Mouse (Mus musculus): ENCODE data around the gene Slc1a7. TPM values are rescaled to one million over a fixed set of nuclear protein-coding genes. Genes with fewer than 3 reads are reported as not detected.

Slc1a7 gene
- polyA plus RNA-seq, 1 experiment, result 0.22 TPM

GRCm38 (mm10) chr4:108037027-108037426 is 68.9 kb downstream of the Slc1a7 start:
- TF ChIP-seq TCF12 (IDR thresholded peaks at IDR 0.05; ENCODE audit: insufficient read depth, poor library complexity, severe bottlenecking) (no peak), USF1 (IDR thresholded peaks at IDR 0.05; ENCODE audit: low read depth) (no peak), MAX (IDR thresholded peaks at IDR 0.05; ENCODE audit: low read depth) (no peak), E2F4 (IDR thresholded peaks at IDR 0.05; ENCODE audit: insufficient read depth) (no peak), MYOD1 (IDR thresholded peaks at IDR 0.05; ENCODE audit: control insufficient read depth in 1 of 3, insufficient read length in 2 of 3, low read depth in 2 of 3) (no peak), POLR2AphosphoS2 (IDR thresholded peaks at IDR 0.05; ENCODE audit: insufficient read length, low read depth) (no peak), REST (IDR thresholded peaks at IDR 0.05; ENCODE audit: insufficient read depth, insufficient read length) (no peak), POLR2A (IDR thresholded peaks at IDR 0.05; ENCODE audit: insufficient read length, low read depth) (no peak), CEBPB (IDR thresholded peaks at IDR 0.05; ENCODE audit: insufficient read depth, poor library complexity, severe bottlenecking) (no peak), SRF (IDR thresholded peaks at IDR 0.05; ENCODE audit: control insufficient read depth, insufficient read length, low read depth) (no peak), MYOG (IDR thresholded peaks at IDR 0.05; ENCODE audit: control insufficient read depth in 1 of 3, insufficient read depth in 1 of 3, insufficient read length in 2 of 3, low read depth in 2 of 3) (no peak), TCF3 (IDR thresholded peaks at IDR 0.05; ENCODE audit: insufficient read length, low read depth) (no peak)
- no peaks in the 10 kb centered on the region for H3K79me2 ChIP-seq (ENCODE audit: control insufficient read depth, insufficient read depth)

GRCm38 (mm10) chr4:108045136-108046107 is 77.3 kb downstream of the Slc1a7 start:
- peaks cover 23% of the 10 kb centered on the region for H3K36me3 ChIP-seq (ENCODE audit: control insufficient read depth, insufficient read depth)
- H3ac ChIP-seq (ENCODE audit: control insufficient read depth, insufficient read length), result no peak overlapping the region
- no peaks in the 10 kb centered on the region for H3K79me2 ChIP-seq (ENCODE audit: control insufficient read depth, insufficient read depth)
- H3K4me3 ChIP-seq, result no peak overlapping the region
- no peaks in the 10 kb centered on the region for H3K27me3 ChIP-seq (ENCODE audit: control insufficient read depth, insufficient read depth, insufficient read length)
- no peak overlapping the region for H3K4me2 ChIP-seq (ENCODE audit: low read depth)
- TF ChIP-seq MYOG (IDR thresholded peaks at IDR 0.05; ENCODE audit: control insufficient read depth in 1 of 3, insufficient read depth in 1 of 3, insufficient read length in 2 of 3, low read depth in 2 of 3) (no peak), MAX (IDR thresholded peaks at IDR 0.05; ENCODE audit: low read depth) (no peak)

More at GRCm38 (mm10) chr4:108037027-108037426, 68.9 kb downstream of the Slc1a7 start:
- no peak overlapping the region for H3ac ChIP-seq (ENCODE audit: control insufficient read depth, insufficient read length)
- no peak overlapping the region for H3K4me2 ChIP-seq (ENCODE audit: low read depth)
- no peaks in the 10 kb centered on the region for H3K36me3 ChIP-seq (ENCODE audit: control insufficient read depth, insufficient read depth)
- H3K27me3 ChIP-seq (ENCODE audit: control insufficient read depth, insufficient read depth, insufficient read length), result peaks cover 4% of the 10 kb centered on the region
- H3K4me3 ChIP-seq, result no peak overlapping the region

- Histone ChIP-seq H3ac (ENCODE audit: control insufficient read depth, insufficient read length) (no peak overlapping the region), H3K36me3 (ENCODE audit: control insufficient read depth, insufficient read depth) (peaks cover 23% of the 10 kb centered on the region), H3K79me2 (ENCODE audit: control insufficient read depth, insufficient read depth) (no peaks in the 10 kb centered on the region), H3K27me3 (ENCODE audit: control insufficient read depth, insufficient read depth, insufficient read length) (no peaks in the 10 kb centered on the region), H3K4me2 (ENCODE audit: low read depth) (no peak overlapping the region), H3K4me3 (no peak overlapping the region)
- TF ChIP-seq E2F4 (IDR thresholded peaks at IDR 0.05; ENCODE audit: insufficient read depth) (no peak), USF1 (IDR thresholded peaks at IDR 0.05; ENCODE audit: low read depth) (no peak), POLR2A (IDR thresholded peaks at IDR 0.05; ENCODE audit: insufficient read length, low read depth) (no peak), TCF12 (IDR thresholded peaks at IDR 0.05; ENCODE audit: insufficient read depth, poor library complexity, severe bottlenecking) (no peak), TCF3 (IDR thresholded peaks at IDR 0.05; ENCODE audit: insufficient read length, low read depth) (no peak), MYOG (IDR thresholded peaks at IDR 0.05; ENCODE audit: control insufficient read depth in 1 of 3, insufficient read depth in 1 of 3, insufficient read length in 2 of 3, low read depth in 2 of 3) (no peak), POLR2AphosphoS2 (IDR thresholded peaks at IDR 0.05; ENCODE audit: insufficient read length, low read depth) (no peak), SRF (IDR thresholded peaks at IDR 0.05; ENCODE audit: control insufficient read depth, insufficient read length, low read depth) (no peak)
Observed at GRCm38 (mm10) chr4:108046136-108046535, 78.0 kb downstream of the Slc1a7 start.

GRCm38 (mm10) chr4:108051687-108052274 is 83.6 kb downstream of the Slc1a7 start:
- H3K27me3 ChIP-seq (ENCODE audit: control insufficient read depth, insufficient read depth, insufficient read length), result no peaks in the 10 kb centered on the region
- H3K4me2 ChIP-seq (ENCODE audit: low read depth), result no peak overlapping the region
- H3K79me2 ChIP-seq (ENCODE audit: control insufficient read depth, insufficient read depth), result no peaks in the 10 kb centered on the region
- no peak overlapping the region for H3K4me3 ChIP-seq
- no peak for TF ChIP-seq MYOG (IDR thresholded peaks at IDR 0.05; ENCODE audit: control insufficient read depth in 1 of 3, insufficient read depth in 1 of 3, insufficient read length in 2 of 3, low read depth in 2 of 3)
- no peak for TF ChIP-seq TCF3 (IDR thresholded peaks at IDR 0.05; ENCODE audit: insufficient read length, low read depth)
- no peak for TF ChIP-seq SRF (IDR thresholded peaks at IDR 0.05; ENCODE audit: control insufficient read depth, insufficient read length, low read depth)
- TF ChIP-seq MAX (IDR thresholded peaks at IDR 0.05; ENCODE audit: low read depth), result no peak
- TF ChIP-seq USF1 (IDR thresholded peaks at IDR 0.05; ENCODE audit: low read depth), result no peak
- no peak for TF ChIP-seq E2F4 (IDR thresholded peaks at IDR 0.05; ENCODE audit: insufficient read depth)
- no peak for TF ChIP-seq POLR2A (IDR thresholded peaks at IDR 0.05; ENCODE audit: insufficient read length, low read depth)
- TF ChIP-seq REST (IDR thresholded peaks at IDR 0.05; ENCODE audit: insufficient read depth, insufficient read length), result no peak
- no peak for TF ChIP-seq POLR2AphosphoS2 (IDR thresholded peaks at IDR 0.05; ENCODE audit: insufficient read length, low read depth)
- no peak for TF ChIP-seq CEBPB (IDR thresholded peaks at IDR 0.05; ENCODE audit: insufficient read depth, poor library complexity, severe bottlenecking)
- TF ChIP-seq TCF12 (IDR thresholded peaks at IDR 0.05; ENCODE audit: insufficient read depth, poor library complexity, severe bottlenecking), result no peak
- no peak for TF ChIP-seq MYOD1 (IDR thresholded peaks at IDR 0.05; ENCODE audit: control insufficient read depth in 1 of 3, insufficient read length in 2 of 3, low read depth in 2 of 3)
- no peak overlapping the region for H3ac ChIP-seq (ENCODE audit: control insufficient read depth, insufficient read length)
- peaks cover 21% of the 10 kb centered on the region for H3K36me3 ChIP-seq (ENCODE audit: control insufficient read depth, insufficient read depth)

Measured in myocyte (in vitro differentiated cells).